Mouse (Mus musculus) heart, postnatal 25 days (tissue): ENCODE measurements around the gene Rtn1. TPM values are rescaled to one million over a fixed set of nuclear protein-coding genes. Genes with fewer than 3 reads are reported as not detected.

Experiments used
- DNase-seq: peaks from one replicate; pipeline ENCODE4 v3.0.0; 2022; ENCODE audit warnings: low spot score
- intact Hi-C: fragments of 180-260 bp; cut with DNase I; formaldehyde crosslinking; loops from one replicate; pipeline ENCODE4 v1.15.1; 2025
- total RNA-seq, 2 experiments: library from RNA; stranded (reverse); gene quantifications; 2 replicates each; pipeline ENCODE4 v1.2.3; 2021

The Rtn1 gene
- total RNA-seq, 2 experiments from 2014 or later, result 3.1 to 5.3 TPM

- intact Hi-C loops, result no loop called here
- no peak for DNase-seq
Observed at GRCm38 (mm10) chr12:72287332-72288004, 121.4 kb downstream of the Rtn1 start.

- DNase-seq, result no peak
- intact Hi-C loops, result no loop called here
Observed at GRCm38 (mm10) chr12:72285366-72286345, 123.2 kb downstream of the Rtn1 start.

- intact Hi-C loops, result no loop called here
- DNase-seq, result no peak
Observed at GRCm38 (mm10) chr12:72284576-72284975, 124.3 kb downstream of the Rtn1 start.

- intact Hi-C loops, result no loop called here
- DNase-seq, result no peak
Observed at GRCm38 (mm10) chr12:72279129-72279875, 129.6 kb downstream of the Rtn1 start.

GRCm38 (mm10) chr12:72273721-72274414 lies 135.0 kb downstream of the Rtn1 start:
- DNase-seq, result peak; percentile 29
- intact Hi-C loops, result no loop called here

GRCm38 (mm10) chr12:72267614-72268013 lies 141.2 kb downstream of the Rtn1 start:
- intact Hi-C loops, result no loop called here
- DNase-seq, result no peak

GRCm38 (mm10) chr12:72265261-72266228 lies 143.3 kb downstream of the Rtn1 start:
- DNase-seq, result no peak
- intact Hi-C loops, result no loop called here

- no peak for DNase-seq
- intact Hi-C loops, result no loop called here
Observed at GRCm38 (mm10) chr12:72263213-72264103, 145.4 kb downstream of the Rtn1 start.

GRCm38 (mm10) chr12:72257000-72257399 lies 151.9 kb downstream of the Rtn1 start:
- intact Hi-C loops, result no loop called here
- no peak for DNase-seq

- DNase-seq, result no peak
- intact Hi-C loops, result no loop called here
Observed at GRCm38 (mm10) chr12:72253040-72253439, 155.8 kb downstream of the Rtn1 start.

GRCm38 (mm10) chr12:72251890-72252445 lies 156.9 kb downstream of the Rtn1 start:
- no peak for DNase-seq
- intact Hi-C loops, result no loop called here

- no peak for DNase-seq
- intact Hi-C loops, result loop anchor here (5.0 kb wide), 1 partner anchor 143 kb away; no protein-coding TSS in a partner anchor
Observed at GRCm38 (mm10) chr12:72244951-72245350, 163.9 kb downstream of the Rtn1 start.

GRCm38 (mm10) chr12:72242807-72243206 lies 166.0 kb downstream of the Rtn1 start:
- DNase-seq, result no peak

GRCm38 (mm10) chr12:72240506-72240905 lies 168.3 kb downstream of the Rtn1 start:
- intact Hi-C loops, result loop anchor here (5.0 kb wide), 1 partner anchor 138 kb away; no protein-coding TSS in a partner anchor
- no peak for DNase-seq

More at GRCm38 (mm10) chr12:72242807-72243206, 166.0 kb downstream of the Rtn1 start:
- intact Hi-C loops, result loop anchor here (5.0 kb wide), 1 partner anchor 141 kb away; no protein-coding TSS in a partner anchor

GRCm38 (mm10) chr12:72239230-72239894 lies 169.5 kb downstream of the Rtn1 start:
- intact Hi-C loops, result no loop called here
- DNase-seq, result no peak

GRCm38 (mm10) chr12:72237251-72237650 lies 171.6 kb downstream of the Rtn1 start:
- DNase-seq, result no peak
- intact Hi-C loops, result no loop called here
